Mouse (Mus musculus) stomach, embryonic 15.5 days (tissue): ENCODE data around the gene Tnf. TPM values are rescaled to one million over a fixed set of nuclear protein-coding genes. Genes with fewer than 3 reads are reported as not detected.

ENCODE experiments used
- ATAC-seq: fragments of 200-750 bp; cut with Nextera tagmentation; 2 replicates; pipeline ENCODE4 v1.8.0; 2017; ENCODE audit warnings: low read depth, moderate number of reproducible peaks, moderate TSS enrichment; ENCODE audit not compliant: insufficient read depth, low FRiP score
- H3K27ac ChIP-seq: fragments of 300-500 bp; sonication (generic); 2 replicates; pipeline ENCODE4 v1.5.1; 2015; ENCODE audit warnings: mild to moderate bottlenecking, inconsistent platforms
- H3K27me3 ChIP-seq: fragments of 300-500 bp; sonication (generic); replicated peaks from 2 replicates; pipeline ENCODE4 v1.6.1; 2015; ENCODE audit warnings: inconsistent platforms
- H3K36me3 ChIP-seq: fragments of 300-500 bp; sonication (generic); 2 replicates; pipeline ENCODE4 v1.6.1; 2015; ENCODE audit warnings: inconsistent platforms
- H3K4me1 ChIP-seq: fragments of 300-500 bp; sonication (generic); 2 replicates; pipeline ENCODE4 v1.6.1; 2015; ENCODE audit warnings: inconsistent platforms
- H3K4me2 ChIP-seq: fragments of 300-500 bp; sonication (generic); 2 replicates; pipeline ENCODE4 v1.6.1; 2015; ENCODE audit warnings: mild to moderate bottlenecking, inconsistent platforms
- H3K4me3 ChIP-seq: fragments of 300-500 bp; sonication (generic); replicated peaks from 2 replicates; pipeline ENCODE4 v1.5.1; 2015; ENCODE audit warnings: inconsistent platforms
- H3K9ac ChIP-seq: fragments of 300-500 bp; sonication (generic); 2 replicates; pipeline ENCODE4 v1.6.1; 2015; ENCODE audit warnings: inconsistent platforms
- H3K9me3 ChIP-seq: fragments of 300-500 bp; sonication (generic); 2 replicates; pipeline ENCODE4 v1.6.1; 2016; ENCODE audit warnings: inconsistent platforms
- WGBS: fragments of 180-500 bp; shearing (Covaris S2); methylation state at CpG from one replicate; pipeline ENCODE4 v1.1.7; 2015; 5-methylcytosine and 5-hydroxymethylcytosine counted together
- polyA plus RNA-seq: library from polyadenylated mRNA; unstranded; fragments of >200 nt; fragmentation: Nextera tagmentation; extraction: Ambion mirVana; gene quantifications from 2 replicates; pipeline ENCODE4 v1.2.1, GENCODE M21; 2015

Tnf gene
- 0.18 and 0.28 TPM in 2 replicates for polyA plus RNA-seq

DNA sequence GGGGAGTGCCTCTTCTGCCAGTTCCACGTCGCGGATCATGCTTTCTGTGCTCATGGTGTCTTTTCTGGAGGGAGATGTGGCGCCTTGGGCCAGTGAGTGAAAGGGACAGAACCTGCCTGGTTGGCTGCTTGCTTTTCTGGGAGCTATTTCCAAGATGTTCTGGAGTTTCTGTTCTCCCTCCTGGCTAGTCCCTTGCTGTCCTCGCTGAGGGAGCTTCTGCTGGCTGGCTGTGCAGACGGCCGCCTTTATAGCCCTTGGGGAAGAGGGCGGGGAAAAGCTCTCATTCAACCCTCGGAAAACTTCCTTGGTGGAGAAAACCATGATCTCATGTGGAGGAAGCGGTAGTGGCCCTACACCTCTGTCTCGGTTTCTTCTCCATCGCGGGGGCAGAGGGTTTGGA lies at the start of gene Tnf:
Gene Tnf (minus strand): TSS at position 221 of the 400 bp plus-strand sequence.
- no peak within 1 kb of the TSS; the same call in 1 of the 2 replicates for H3K4me2 ChIP-seq
- no peak within 1 kb of the TSS for H3K27ac ChIP-seq
- H3K27me3 ChIP-seq, result peaks cover 16% of the 10 kb centered on the region
- 0 out of 2 replicates have a peak, but pooled peaks cover 9% of the 10 kb centered on the region for H3K4me1 ChIP-seq
- 26% methylated on average over 13 of the region's 13 CpGs for WGBS
- H3K4me3 ChIP-seq, result peak within 1 kb of the TSS; percentile 8
- no peaks in the 10 kb centered on the region for H3K36me3 ChIP-seq
- ATAC-seq, result no peak
- H3K9me3 ChIP-seq, result no peaks in the 10 kb centered on the region
- H3K9ac ChIP-seq, result no peak within 1 kb of the TSS

- Histone ChIP-seq H3K27ac (no peak overlapping the region), H3K4me3 (no peak overlapping the region), H3K9ac (no peak overlapping the region), H3K4me1 (peaks cover 4% of the 10 kb centered on the region; the same call in 1 of the 2 replicates), H3K9me3 (no peaks in the 10 kb centered on the region), H3K36me3 (peaks cover 72% of the 10 kb centered on the region), H3K27me3 (no peaks in the 10 kb centered on the region), H3K4me2 (no peak overlapping the region)
- 78% methylated on average over 15 of the region's 15 CpGs for WGBS
- no peak for ATAC-seq
Measured at GRCm38 (mm10) chr17:35251162-35251719, 49.4 kb upstream of the Tnf start.

DNA sequence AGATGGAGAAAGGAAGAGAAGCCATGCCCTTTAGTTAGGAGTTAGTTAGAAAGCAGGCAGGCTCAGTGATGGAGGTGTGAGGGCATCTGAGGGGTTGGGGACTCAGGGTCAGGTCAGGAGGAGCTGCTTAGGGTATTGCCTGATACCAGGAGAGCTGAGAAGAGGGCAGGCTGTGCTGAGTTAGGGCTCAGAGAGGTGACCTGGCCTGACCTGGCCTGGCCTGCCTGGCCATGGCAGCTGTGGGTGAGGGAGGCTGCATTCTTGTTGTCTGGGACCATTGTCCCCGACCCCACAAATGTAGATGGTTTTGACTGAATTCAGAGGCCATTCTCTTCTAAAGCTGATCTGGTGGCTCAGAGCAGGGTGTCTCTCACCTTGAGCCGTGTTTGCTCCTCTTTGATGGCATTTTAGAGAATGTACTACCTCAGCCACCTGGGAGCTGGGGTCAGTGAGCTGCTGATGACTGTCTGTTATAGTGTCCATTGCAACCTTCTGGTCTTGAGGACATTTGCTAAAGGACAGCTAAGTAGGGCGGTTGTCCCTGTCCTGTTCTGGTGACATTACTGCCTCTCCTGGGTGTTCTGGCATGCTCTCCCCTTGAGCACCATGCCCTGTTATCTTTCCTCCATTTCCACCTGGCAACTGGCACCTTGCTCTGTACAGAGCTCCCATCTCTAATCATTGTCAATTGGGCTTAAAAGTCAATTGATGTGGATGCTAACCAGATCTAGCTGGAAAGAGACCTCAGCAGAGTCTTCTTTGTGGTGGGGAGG lies 48.7 kb upstream of the Tnf start:
- H3K27me3 ChIP-seq, result no peaks in the 10 kb centered on the region
- H3K27ac ChIP-seq, result no peak overlapping the region
- H3K4me1 ChIP-seq, result peaks cover 6% of the 10 kb centered on the region
- no peak for ATAC-seq
- no peak overlapping the region for H3K4me3 ChIP-seq
- H3K4me2 ChIP-seq, result no peak overlapping the region
- H3K9me3 ChIP-seq, result no peaks in the 10 kb centered on the region
- H3K9ac ChIP-seq, result no peak overlapping the region
- H3K36me3 ChIP-seq, result peaks cover 79% of the 10 kb centered on the region
- whole genome bisulfite sequencing, result 75% methylated on average over 3 of the region's 3 CpGs

DNA sequence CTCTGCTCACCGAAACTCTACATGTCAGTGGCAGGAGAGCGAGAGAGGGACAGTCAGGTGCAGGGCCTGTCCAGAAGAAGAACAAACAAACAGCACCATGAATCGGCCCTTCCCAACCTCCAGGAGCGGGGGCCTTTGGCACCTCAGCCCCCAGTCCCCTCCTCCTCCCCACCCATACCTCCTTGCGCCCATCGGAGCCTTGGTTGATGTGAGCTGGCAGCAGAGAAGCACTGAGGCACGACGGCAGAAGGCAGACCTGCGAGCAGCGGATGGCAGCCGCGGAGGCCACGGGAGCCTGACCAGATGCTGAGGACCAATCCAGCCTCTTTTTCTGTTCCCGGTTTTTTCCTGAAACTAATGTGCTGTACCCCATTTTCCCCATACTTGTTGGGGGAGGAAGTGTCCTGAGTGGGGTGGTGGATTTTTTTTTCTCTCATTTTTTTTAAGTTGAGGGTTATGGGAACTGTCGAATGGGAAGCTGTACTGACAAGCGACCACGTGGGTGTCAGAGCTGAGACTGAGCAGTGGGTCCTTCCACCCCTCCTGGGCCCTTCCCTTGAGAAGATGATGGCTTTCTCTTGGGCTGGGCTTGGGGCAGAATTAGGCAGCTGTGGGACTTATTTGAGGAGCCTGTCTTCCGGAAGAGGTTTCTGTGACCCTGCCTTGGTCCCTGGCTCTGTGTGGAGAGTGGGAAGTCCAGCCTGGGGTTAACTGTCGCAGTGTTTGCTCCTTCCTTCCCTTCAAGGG lies 47.8 kb upstream of the Tnf start:
- Histone ChIP-seq H3K36me3 (peaks cover 88% of the 10 kb centered on the region), H3K9ac (no peak overlapping the region), H3K4me3 (no peak overlapping the region), H3K9me3 (no peaks in the 10 kb centered on the region), H3K27ac (no peak overlapping the region), H3K4me1 (peaks cover 15% of the 10 kb centered on the region), H3K27me3 (no peaks in the 10 kb centered on the region), H3K4me2 (no peak overlapping the region)
- WGBS, result 84% methylated on average over 19 of the region's 19 CpGs
- ATAC-seq, result no peak

DNA sequence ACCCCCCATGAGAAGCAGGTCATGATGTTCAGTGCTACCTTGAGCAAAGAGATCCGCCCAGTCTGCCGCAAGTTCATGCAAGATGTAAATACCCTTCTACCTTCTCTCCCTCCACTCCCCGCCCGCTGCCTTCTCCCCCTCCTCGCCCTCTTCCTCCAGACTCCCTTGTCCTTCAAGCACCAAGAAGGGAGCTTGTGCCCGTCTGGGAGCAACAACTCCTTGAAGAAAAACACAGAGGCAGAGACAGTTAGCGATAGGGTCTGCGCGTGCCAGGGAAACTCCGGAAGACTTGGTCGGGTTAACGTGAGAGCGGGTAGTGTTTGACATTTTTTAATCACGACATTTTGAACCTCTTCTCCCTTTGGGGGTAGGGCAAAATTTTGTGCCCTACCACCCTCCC lies 47.2 kb upstream of the Tnf start:
- Histone ChIP-seq H3K4me1 (peaks cover 21% of the 10 kb centered on the region), H3K4me2 (no peak overlapping the region), H3K27me3 (no peaks in the 10 kb centered on the region), H3K9me3 (no peaks in the 10 kb centered on the region), H3K4me3 (no peak overlapping the region), H3K27ac (no peak overlapping the region), H3K9ac (no peak overlapping the region), H3K36me3 (peaks cover 94% of the 10 kb centered on the region)
- ATAC-seq, result no peak
- 80% methylated on average over 14 of the region's 14 CpGs for WGBS

DNA sequence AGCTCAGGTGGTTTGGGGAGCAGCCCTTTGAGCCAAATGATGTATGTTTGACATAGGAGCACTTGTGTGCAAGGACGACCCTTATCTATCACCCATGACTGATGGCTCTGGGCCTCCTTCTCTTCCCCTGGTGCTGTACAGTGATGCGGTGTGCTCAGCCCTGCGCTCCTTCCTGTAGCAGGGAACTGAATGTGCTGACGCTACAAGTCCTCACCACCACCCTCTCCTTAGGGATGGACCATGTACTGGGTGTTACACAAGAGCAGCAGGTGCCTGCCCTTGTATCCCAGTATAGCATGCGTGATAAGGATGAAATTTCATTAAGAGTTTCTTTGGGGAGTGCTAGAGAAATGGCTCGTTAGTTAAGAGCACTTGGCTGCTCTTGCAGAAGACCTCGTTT lies 45.3 kb upstream of the Tnf start:
- H3K36me3 ChIP-seq, result peaks cover 76% of the 10 kb centered on the region
- no peak overlapping the region for H3K4me3 ChIP-seq
- no peak for ATAC-seq
- H3K4me1 ChIP-seq, result peaks cover 30% of the 10 kb centered on the region
- H3K9me3 ChIP-seq, result no peaks in the 10 kb centered on the region
- whole genome bisulfite sequencing, result 83% methylated on average over 7 of the region's 7 CpGs
- no peak overlapping the region for H3K27ac ChIP-seq
- H3K9ac ChIP-seq, result no peak overlapping the region
- H3K4me2 ChIP-seq, result no peak overlapping the region
- no peaks in the 10 kb centered on the region for H3K27me3 ChIP-seq

DNA sequence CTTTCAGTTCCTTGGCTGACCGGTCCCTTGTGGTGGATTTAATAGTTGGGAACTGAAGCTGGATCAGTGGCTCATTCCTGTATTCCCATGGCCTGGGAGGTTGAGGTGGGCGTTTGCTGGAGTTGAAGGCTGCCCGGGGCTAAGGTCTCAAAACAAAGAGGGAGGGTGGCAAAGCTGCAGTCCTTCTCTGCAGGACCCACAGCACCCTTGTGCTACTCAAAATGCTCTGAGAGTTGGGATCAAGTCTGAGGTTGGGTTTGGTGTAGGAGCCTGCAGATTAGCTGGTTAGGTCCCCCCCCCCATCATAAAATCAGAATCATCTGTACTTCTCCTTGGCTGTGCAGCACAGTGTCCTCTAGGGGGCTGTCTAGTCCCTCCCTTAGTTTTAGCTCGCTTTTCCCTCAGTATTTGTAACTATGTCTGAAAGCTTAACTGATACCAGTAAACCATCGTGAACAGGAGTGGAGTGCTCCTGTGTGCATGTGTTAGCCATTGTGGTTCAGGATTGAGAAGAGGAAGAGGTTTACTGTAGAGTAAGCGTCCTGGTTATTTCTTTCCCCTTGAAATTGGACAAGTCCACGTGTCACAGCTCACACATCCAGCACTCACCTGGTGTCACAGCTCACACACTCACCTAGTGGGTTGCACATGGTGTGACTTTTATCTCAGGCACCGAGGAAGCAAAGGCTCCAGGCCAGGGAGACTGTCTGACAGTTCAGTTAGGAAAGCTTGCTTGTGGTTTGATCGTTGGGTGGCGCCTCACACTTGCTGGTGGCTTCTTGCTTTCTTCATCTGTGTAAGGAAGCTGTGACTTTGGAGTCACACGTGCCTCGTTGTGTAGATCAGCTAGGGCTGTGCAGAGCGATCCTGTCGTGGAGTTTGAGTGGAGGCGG lies 44.2 kb upstream of the Tnf start:
- no peak overlapping the region for H3K4me2 ChIP-seq
- H3K4me3 ChIP-seq, result no peak overlapping the region
- H3K27ac ChIP-seq, result no peak overlapping the region
- WGBS, result 75% methylated on average over 15 of the region's 15 CpGs
- no peak for ATAC-seq
- no peak overlapping the region for H3K9ac ChIP-seq
- no peaks in the 10 kb centered on the region for H3K9me3 ChIP-seq
- H3K4me1 ChIP-seq, result peaks cover 30% of the 10 kb centered on the region
- no peaks in the 10 kb centered on the region for H3K27me3 ChIP-seq
- H3K36me3 ChIP-seq, result peaks cover 67% of the 10 kb centered on the region

DNA sequence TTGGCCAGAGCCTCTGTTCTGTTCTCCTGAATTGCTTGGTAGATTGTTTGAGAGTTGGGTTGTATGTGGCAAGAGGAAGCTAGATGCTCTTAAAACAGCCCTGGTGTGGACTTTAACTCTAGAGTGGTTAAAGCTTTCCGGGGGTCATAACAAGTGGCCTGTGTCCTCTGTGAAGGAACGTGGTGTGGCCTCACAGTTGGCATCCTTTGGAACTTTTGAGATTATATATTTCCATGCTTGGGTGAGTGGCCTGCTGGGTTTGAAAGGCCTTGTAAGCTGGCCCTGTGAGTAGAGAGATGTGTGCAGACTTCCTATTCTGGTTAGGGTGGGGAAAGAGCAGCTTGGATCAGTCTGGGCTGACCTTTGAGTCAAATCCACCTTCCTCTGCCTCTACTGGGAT lies 43.2 kb upstream of the Tnf start:
- WGBS, result 69% methylated on average over 2 of the region's 2 CpGs
- no peak overlapping the region for H3K27ac ChIP-seq
- peak overlapping the region; percentile 81; the same call in 1 of the 2 replicates for H3K4me2 ChIP-seq
- H3K9ac ChIP-seq, result no peak overlapping the region
- peaks cover 38% of the 10 kb centered on the region for H3K4me1 ChIP-seq
- ATAC-seq, result no peak
- H3K9me3 ChIP-seq, result no peaks in the 10 kb centered on the region
- no peaks in the 10 kb centered on the region for H3K27me3 ChIP-seq
- no peak overlapping the region for H3K4me3 ChIP-seq
- H3K36me3 ChIP-seq, result peaks cover 57% of the 10 kb centered on the region

DNA sequence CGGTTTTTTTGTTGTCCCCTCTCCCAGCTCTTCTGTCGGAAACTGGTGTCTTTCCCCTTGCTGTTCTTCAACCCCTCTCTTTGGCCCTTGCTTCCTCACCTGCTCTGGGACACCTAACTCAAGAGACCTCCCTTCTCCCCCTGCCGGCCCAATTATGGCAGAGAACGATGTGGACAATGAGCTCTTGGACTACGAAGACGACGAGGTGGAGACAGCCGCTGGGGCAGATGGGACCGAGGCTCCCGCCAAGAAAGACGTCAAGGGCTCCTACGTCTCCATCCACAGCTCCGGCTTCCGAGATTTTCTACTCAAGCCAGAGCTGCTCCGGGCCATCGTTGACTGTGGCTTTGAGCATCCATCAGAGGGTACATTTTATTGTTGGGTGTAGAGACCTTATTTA lies 41.3 kb upstream of the Tnf start:
- peaks cover 40% of the 10 kb centered on the region for H3K36me3 ChIP-seq
- H3K27ac ChIP-seq, result peak overlapping the region; percentile 99; the same call in 1 of the 2 replicates
- peak overlapping the region; percentile 93 for H3K9ac ChIP-seq
- 0 out of 2 replicates have a peak, but pooled peaks have one; percentile 2 for ATAC-seq
- H3K4me1 ChIP-seq, result peaks cover 38% of the 10 kb centered on the region
- WGBS, result 2% methylated on average over 16 of the region's 16 CpGs
- H3K27me3 ChIP-seq, result no peaks in the 10 kb centered on the region
- H3K4me3 ChIP-seq, result peak overlapping the region; percentile 70
- H3K4me2 ChIP-seq, result peak overlapping the region; percentile 81
- H3K9me3 ChIP-seq, result no peaks in the 10 kb centered on the region

GRCm38 (mm10) chr17:35242015-35242941 lies 40.5 kb upstream of the Tnf start:
- under 1% methylated on average over 55 of the region's 55 CpGs for WGBS
- Histone ChIP-seq H3K4me2 (peak overlapping the region; percentile 81), H3K4me3 (peak overlapping the region; percentile 70), H3K9ac (peak overlapping the region; percentile 93), H3K27ac (peak overlapping the region; percentile 99), H3K4me1 (peaks cover 35% of the 10 kb centered on the region), H3K27me3 (no peaks in the 10 kb centered on the region), H3K36me3 (peaks cover 32% of the 10 kb centered on the region), H3K9me3 (no peaks in the 10 kb centered on the region)
- ATAC-seq, result peak; percentile 27
